Mouse (Mus musculus) stomach, postnatal 0 days (tissue): ENCODE measurements around the gene Heatr5b. TPM values are rescaled to one million over a fixed set of nuclear protein-coding genes. Genes with fewer than 3 reads are reported as not detected.

Experiments
- ATAC-seq: fragments of 200-750 bp; cut with Nextera tagmentation; 2 replicates; pipeline ENCODE4 v1.8.0; 2017; ENCODE audit not compliant: low FRiP score, low TSS enrichment
- DNase-seq: peaks from one replicate; pipeline ENCODE4 v3.0.0-alpha.2; 2016; ENCODE audit warnings: low spot score
- H3K27ac ChIP-seq: fragments of 300-500 bp; sonication (generic); replicated peaks from 2 replicates; pipeline ENCODE4 v1.5.1; 2014; ENCODE audit warnings: mild to moderate bottlenecking, control low read depth
- H3K27me3 ChIP-seq: fragments of 300-500 bp; sonication (generic); 2 replicates; pipeline ENCODE4 v1.6.1; 2014; ENCODE audit warnings: low read length; ENCODE audit not compliant: control insufficient read depth, insufficient read depth
- H3K36me3 ChIP-seq: fragments of 300-500 bp; sonication (generic); 2 replicates; pipeline ENCODE4 v1.6.1; 2014; ENCODE audit warnings: low read length, mixed read lengths; ENCODE audit not compliant: control insufficient read depth, insufficient read depth
- H3K4me1 ChIP-seq: fragments of 300-500 bp; sonication (generic); replicated peaks from 2 replicates; pipeline ENCODE4 v1.6.1; 2014; ENCODE audit warnings: antibody characterized with exemption; ENCODE audit not compliant: control insufficient read depth, insufficient read depth
- H3K4me2 ChIP-seq: fragments of 300-500 bp; sonication (generic); replicated peaks from 2 replicates; pipeline ENCODE4 v1.6.1; 2014; ENCODE audit warnings: low read depth, mild to moderate bottlenecking, control low read depth, moderate library complexity
- H3K4me3 ChIP-seq: fragments of 300-500 bp; sonication (generic); 2 replicates; pipeline ENCODE4 v1.5.1; 2014; ENCODE audit warnings: low read depth, low read length, control low read depth
- H3K9ac ChIP-seq: fragments of 300-500 bp; sonication (generic); 2 replicates; pipeline ENCODE4 v1.6.1; 2014; ENCODE audit warnings: mild to moderate bottlenecking, low read length, control low read depth, mixed read lengths
- H3K9me3 ChIP-seq: fragments of 300-500 bp; sonication (generic); 2 replicates; pipeline ENCODE4 v1.6.1; 2016; ENCODE audit warnings: low read length; ENCODE audit not compliant: control insufficient read depth
- CTCF ChIP-seq: IDR thresholded peaks from 2 replicates; pipeline ENCODE4 v1.5.1; 2016; ENCODE audit warnings: antibody characterized with exemption, low read depth, mild to moderate bottlenecking, moderate library complexity
- EP300 ChIP-seq: optimal IDR thresholded peaks from 2 replicates; pipeline ENCODE3; 2016; ENCODE audit warnings: antibody characterized with exemption
- WGBS: fragments of 180-500 bp; shearing (Covaris S2); extraction: QIAGEN DNeasy Blood & Tissue Kit; methylation state at CpG from one replicate; pipeline ENCODE4 v1.1.7; 2014; 5-methylcytosine and 5-hydroxymethylcytosine counted together
- polyA plus RNA-seq: library from polyadenylated mRNA; unstranded; fragments of >200 nt; fragmentation: Nextera tagmentation; extraction: Ambion mirVana; gene quantifications from 2 replicates; pipeline ENCODE4 v1.2.1, GENCODE M21; 2015

Heatr5b gene
- polyA plus RNA-seq: 3.7 and 4.4 TPM in 2 replicates

- TF ChIP-seq EP300 (no peak), CTCF (no peak)
- H3K27ac ChIP-seq: peak within 1 kb of the TSS; percentile 86
- peak within 1 kb of the TSS; percentile 97 for H3K4me2 ChIP-seq
- peak within 1 kb of the TSS; percentile 88 for H3K4me3 ChIP-seq
- ATAC-seq: peak; percentile 98
- WGBS: under 1% methylated on average over 76 of the region's 81 CpGs
- H3K9ac ChIP-seq: peak within 1 kb of the TSS; percentile 90
- DNase-seq: peak; percentile 100
- H3K4me1 ChIP-seq: no peaks in the 10 kb centered on the region
- H3K36me3 ChIP-seq: peaks cover 3% of the 10 kb centered on the region; the same call in 1 of the 2 replicates
- no peaks in the 10 kb centered on the region for H3K9me3 ChIP-seq
- H3K27me3 ChIP-seq: no peaks in the 10 kb centered on the region
Observed at GRCm38 (mm10) chr17:78834856-78835835, at the start of gene Heatr5b, which contains the start of gene Gpatch11. Gene Heatr5b (minus strand): TSS chr17:78835364. Gene Gpatch11 (plus strand): TSS chr17:78835567.

GRCm38 (mm10) chr17:78883291-78883690 lies 48.1 kb upstream of the Heatr5b start:
- 94% methylated on average over 4 of the region's 4 CpGs for WGBS
- Histone ChIP-seq H3K27ac (no peak overlapping the region; the same call in 1 of the 2 replicates), H3K9me3 (no peaks in the 10 kb centered on the region), H3K36me3 (no peaks in the 10 kb centered on the region), H3K9ac (no peak overlapping the region), H3K4me2 (no peak overlapping the region), H3K4me1 (0 out of 2 replicates have a peak, but pooled peaks cover 2% of the 10 kb centered on the region), H3K27me3 (no peaks in the 10 kb centered on the region), H3K4me3 (no peak overlapping the region)
- no peak for TF ChIP-seq CTCF
- TF ChIP-seq EP300: no peak
- DNase-seq (no peak), ATAC-seq (no peak)

DNA sequence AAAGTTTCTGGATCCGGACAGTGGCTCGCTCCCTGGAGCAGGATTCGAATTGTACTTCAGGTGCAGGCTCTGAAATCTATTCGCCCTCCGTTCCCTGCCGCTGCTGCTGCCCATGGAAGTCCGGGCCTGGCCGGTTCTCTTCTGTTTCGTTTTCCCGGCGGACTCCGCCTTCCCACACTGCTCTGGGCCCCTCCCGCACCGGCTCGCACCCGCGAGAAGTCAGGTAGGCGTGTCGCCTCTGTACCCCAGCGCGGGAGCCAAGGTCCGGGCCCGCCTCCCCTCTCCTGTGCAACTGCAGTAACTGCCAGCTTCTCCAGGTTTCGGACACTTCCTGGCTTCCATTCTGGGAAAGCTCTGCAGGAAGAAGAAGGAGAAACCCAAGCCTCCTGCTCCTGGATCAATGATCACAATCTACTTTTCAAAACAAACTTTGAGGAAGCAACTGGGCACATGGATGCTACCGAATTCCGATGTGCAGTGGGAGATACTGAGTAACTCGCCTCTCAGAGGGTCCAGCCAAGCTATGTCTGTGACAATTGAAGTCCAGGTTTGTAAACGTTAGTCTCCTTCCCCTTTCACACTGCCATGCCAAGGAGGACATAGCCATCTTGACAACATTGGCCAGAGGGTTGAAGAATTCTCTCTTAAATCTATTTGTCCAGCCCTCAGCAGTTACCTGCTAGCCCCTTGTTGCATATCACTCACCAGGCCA lies 47.4 kb upstream of the Heatr5b start, which contains the start of gene Eif2ak2:
Gene Eif2ak2 (minus strand): TSS at position 173 of the 712 bp plus-strand sequence.
- H3K4me2 ChIP-seq: peak within 1 kb of the TSS; percentile 69
- peak within 1 kb of the TSS; percentile 69 for H3K4me3 ChIP-seq
- peak within 1 kb of the TSS; percentile 90 for H3K27ac ChIP-seq
- DNase-seq: peak; percentile 95
- H3K9ac ChIP-seq: peak within 1 kb of the TSS; percentile 85
- ATAC-seq: peak; percentile 99
- no peak for TF ChIP-seq EP300
- no peak for TF ChIP-seq CTCF
- H3K36me3 ChIP-seq: peaks cover 6% of the 10 kb centered on the region; the same call in 1 of the 2 replicates
- under 1% methylated on average over 28 of the region's 28 CpGs for WGBS
- no peaks in the 10 kb centered on the region for H3K9me3 ChIP-seq
- no peaks in the 10 kb centered on the region for H3K27me3 ChIP-seq
- H3K4me1 ChIP-seq: 0 out of 2 replicates have a peak, but pooled peaks cover 2% of the 10 kb centered on the region

GRCm38 (mm10) chr17:78881878-78882304 lies 46.7 kb upstream of the Heatr5b start:
- Histone ChIP-seq H3K27ac (peak overlapping the region; percentile 90), H3K36me3 (peaks cover 7% of the 10 kb centered on the region; the same call in 1 of the 2 replicates), H3K4me3 (peak overlapping the region; percentile 69), H3K27me3 (no peaks in the 10 kb centered on the region), H3K9ac (peak overlapping the region; percentile 85), H3K4me2 (peak overlapping the region; percentile 69), H3K9me3 (no peaks in the 10 kb centered on the region), H3K4me1 (0 out of 2 replicates have a peak, but pooled peaks cover 2% of the 10 kb centered on the region)
- DNase-seq (peak; percentile 60), ATAC-seq (peak; percentile 47)
- no peak for TF ChIP-seq CTCF
- TF ChIP-seq EP300: no peak
- 13% methylated on average over 4 of the region's 7 CpGs for WGBS

DNA sequence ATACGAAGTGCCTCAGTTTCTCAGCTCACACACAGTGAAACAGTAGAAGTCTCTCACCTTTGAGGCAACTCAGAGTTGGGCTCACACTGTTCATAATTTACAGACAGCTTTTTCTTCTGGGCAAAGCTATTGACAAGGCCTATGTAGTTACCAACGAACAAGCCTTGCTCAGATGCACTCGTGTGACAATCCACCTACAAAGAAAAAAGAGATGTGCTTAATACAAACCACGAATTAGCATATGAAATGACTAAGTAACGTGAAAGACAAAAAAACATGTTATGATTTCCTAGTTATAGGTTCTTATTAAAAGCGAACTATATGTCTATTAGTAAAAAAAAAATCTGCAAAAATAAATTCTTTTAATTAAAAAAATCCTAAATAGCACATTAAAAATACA lies 38.7 kb upstream of the Heatr5b start:
- WGBS: 93% methylated on average over 6 of the region's 6 CpGs
- no peaks in the 10 kb centered on the region for H3K4me1 ChIP-seq
- H3K9me3 ChIP-seq: no peaks in the 10 kb centered on the region
- H3K27me3 ChIP-seq: no peaks in the 10 kb centered on the region
- TF ChIP-seq EP300 (no peak), CTCF (no peak)
- H3K4me3 ChIP-seq: no peak overlapping the region
- DNase-seq (no peak), ATAC-seq (no peak)
- no peak overlapping the region for H3K27ac ChIP-seq
- H3K4me2 ChIP-seq: no peak overlapping the region
- H3K9ac ChIP-seq: no peak overlapping the region
- peaks cover 13% of the 10 kb centered on the region; the same call in 1 of the 2 replicates for H3K36me3 ChIP-seq
